Mouse (Mus musculus): ENCODE results near the gene Tbc1d5. TPM values are rescaled to one million over a fixed set of nuclear protein-coding genes. Genes with fewer than 3 reads are reported as not detected.

Tbc1d5 gene
- polyA plus RNA-seq, 1 experiment from 2014 or later, result 23.7 TPM

DNA sequence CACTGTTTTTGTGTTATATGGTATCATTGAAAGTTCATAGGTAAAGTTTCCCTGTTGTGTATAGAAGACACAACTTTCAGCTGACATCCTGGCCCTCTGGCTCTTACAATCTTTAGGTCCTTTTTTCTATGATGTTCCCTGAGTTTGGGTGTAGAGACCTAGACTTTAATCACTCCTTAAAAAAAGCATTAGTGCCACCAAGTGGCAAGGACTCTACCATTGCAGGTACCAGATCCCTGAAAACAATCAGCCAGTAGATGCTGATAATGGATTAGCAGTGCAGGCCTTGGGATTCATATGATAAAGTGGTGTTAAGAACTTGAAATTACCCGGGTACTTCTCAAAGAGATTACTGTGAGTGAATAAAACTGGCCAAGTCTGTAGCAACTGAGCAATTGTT, 207.0 kb downstream of the Tbc1d5 start:
- CTCF ChIA-PET, result no interaction called here

DNA sequence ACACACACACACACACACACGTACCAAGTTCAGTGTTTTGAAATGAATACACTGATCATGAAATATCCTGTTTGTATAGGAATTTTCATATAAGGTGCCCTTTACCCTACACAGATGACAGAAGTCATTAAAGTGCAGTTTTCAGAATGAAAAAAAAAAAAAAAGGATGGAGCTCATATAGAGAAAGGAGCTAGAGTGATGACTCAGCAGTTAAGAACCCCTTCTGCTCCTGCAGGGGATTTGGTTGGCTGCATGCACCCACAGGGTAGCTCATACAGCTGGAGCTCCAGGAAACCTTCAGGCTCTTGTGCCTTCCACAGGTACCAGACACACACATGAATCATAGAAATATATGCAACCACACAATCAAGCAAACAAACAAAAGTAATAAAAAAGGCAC, 213.0 kb downstream of the Tbc1d5 start:
- POLR2A ChIA-PET, result interaction anchor here (0.6 kb wide), 1 partner anchor 1452 kb away, joined by 6 read pairs; no protein-coding TSS in a partner anchor
- DNase-seq (ENCODE audit: low read depth, low spot score) (no peak), ATAC-seq (no peak)
- H3K27me3 ChIP-seq, result no peaks in the 10 kb centered on the region
- CTCF ChIA-PET, result interaction anchor here (0.9 kb wide), 1 partner anchor 9 kb away, joined by 3 read pairs; no protein-coding TSS in a partner anchor
- in situ Hi-C loops (cut with MboI; ENCODE audit: low pct_unique_long_range_greater_than_20kb), result loop anchor here (5.0 to 25.0 kb wide), 2 partner anchors 149 to 1004 kb away; no protein-coding TSS in a partner anchor
- TF ChIP-seq CTCF (IDR thresholded peaks at IDR 0.05), result no peak

More for the DNA sequence above, 207.0 kb downstream of the Tbc1d5 start:
- no peak for DNase-seq (ENCODE audit: low read depth, low spot score)
- peak; percentile 52 for TF ChIP-seq CTCF (IDR thresholded peaks at IDR 0.05)
- H3K27me3 ChIP-seq, result no peaks in the 10 kb centered on the region
- in situ Hi-C loops (cut with MboI; ENCODE audit: low pct_unique_long_range_greater_than_20kb), result loop anchor here (25.0 kb wide), 1 partner anchor 1010 kb away; no protein-coding TSS in a partner anchor
- POLR2A ChIA-PET, result no interaction called here
- peak; percentile 35 for ATAC-seq

DNA sequence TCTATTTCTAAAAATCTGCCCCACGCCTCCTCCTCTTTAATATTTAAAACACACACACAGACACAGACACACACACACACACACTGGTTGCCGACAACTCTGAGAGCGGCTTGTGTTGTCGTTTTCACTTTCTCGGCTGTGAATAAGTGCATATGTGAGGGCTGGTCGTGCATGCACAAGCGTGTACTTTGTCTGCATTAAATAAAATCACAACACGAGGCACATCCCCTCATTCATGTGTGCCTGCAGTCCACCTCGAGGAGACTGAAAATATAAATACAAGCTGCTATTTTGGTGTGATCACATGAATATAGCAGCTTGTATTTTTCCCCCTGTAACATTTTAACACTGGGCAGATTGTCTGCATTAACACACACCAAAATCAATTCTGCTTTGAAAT, 224.8 kb downstream of the Tbc1d5 start:
- H3K27me3 ChIP-seq, result no peaks in the 10 kb centered on the region
- DNase-seq (ENCODE audit: low read depth, low spot score) (no peak), ATAC-seq (no peak)
- ChIA-PET POLR2A (no interaction called here), CTCF (no interaction called here)
- in situ Hi-C loops (cut with MboI; ENCODE audit: low pct_unique_long_range_greater_than_20kb), result loop anchor here (25.0 kb wide), 1 partner anchor 992 kb away; no protein-coding TSS in a partner anchor
- TF ChIP-seq CTCF (IDR thresholded peaks at IDR 0.05), result no peak

DNA sequence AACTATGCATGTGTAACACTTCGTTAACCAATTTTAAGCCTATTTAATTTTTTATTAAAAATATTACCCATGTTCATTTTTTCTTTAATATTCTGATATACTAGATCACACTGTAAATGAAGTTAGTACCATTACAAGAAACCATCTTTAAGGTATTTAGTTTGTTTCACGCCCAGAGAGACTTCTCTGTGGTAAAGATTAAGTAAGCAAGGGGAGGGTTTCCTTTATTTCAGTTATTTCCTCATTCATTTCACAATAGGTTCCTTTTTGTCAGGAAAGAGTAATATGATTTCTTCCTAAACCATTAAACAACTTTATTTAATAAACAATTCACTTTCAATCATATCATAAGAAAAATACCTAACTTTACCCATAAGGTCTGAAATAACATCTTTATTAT, 256.8 kb downstream of the Tbc1d5 start:
- TF ChIP-seq CTCF (IDR thresholded peaks at IDR 0.05), result no peak
- POLR2A ChIA-PET, result no interaction called here
- no peak for DNase-seq (ENCODE audit: low read depth, low spot score)
- no peaks in the 10 kb centered on the region for H3K27me3 ChIP-seq
- in situ Hi-C loops (cut with MboI; ENCODE audit: low pct_unique_long_range_greater_than_20kb), result no loop called here
- ATAC-seq, result no peak
- CTCF ChIA-PET, result no interaction called here

DNA sequence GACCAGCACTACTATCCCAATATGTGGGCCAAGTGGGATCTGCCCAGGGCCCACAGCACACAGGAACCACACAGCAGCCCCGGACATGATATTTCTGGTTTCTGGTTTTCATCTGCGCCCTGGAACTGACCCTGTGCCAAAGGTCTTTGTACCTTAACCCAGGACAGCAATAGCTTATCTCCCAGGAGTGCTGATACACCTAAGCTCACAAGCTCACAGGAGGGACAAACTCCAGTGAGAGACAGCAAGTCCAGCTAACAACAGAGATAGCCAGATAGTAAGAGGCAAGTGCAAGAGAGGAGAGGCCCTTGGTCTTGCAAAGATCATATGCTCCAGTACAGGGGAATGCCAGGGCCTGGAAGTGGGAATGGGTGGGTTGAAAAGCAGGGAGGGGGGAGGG, 263.9 kb downstream of the Tbc1d5 start:
- no peak for ATAC-seq
- ChIA-PET POLR2A (interaction anchor here (0.5 kb wide), 1 partner anchor 77 kb away, joined by 3 read pairs; no protein-coding TSS in a partner anchor), CTCF (no interaction called here)
- in situ Hi-C loops (cut with MboI; ENCODE audit: low pct_unique_long_range_greater_than_20kb), result no loop called here
- TF ChIP-seq CTCF (IDR thresholded peaks at IDR 0.05), result no peak
- DNase-seq (ENCODE audit: low read depth, low spot score), result no peak
- H3K27me3 ChIP-seq, result no peaks in the 10 kb centered on the region

DNA sequence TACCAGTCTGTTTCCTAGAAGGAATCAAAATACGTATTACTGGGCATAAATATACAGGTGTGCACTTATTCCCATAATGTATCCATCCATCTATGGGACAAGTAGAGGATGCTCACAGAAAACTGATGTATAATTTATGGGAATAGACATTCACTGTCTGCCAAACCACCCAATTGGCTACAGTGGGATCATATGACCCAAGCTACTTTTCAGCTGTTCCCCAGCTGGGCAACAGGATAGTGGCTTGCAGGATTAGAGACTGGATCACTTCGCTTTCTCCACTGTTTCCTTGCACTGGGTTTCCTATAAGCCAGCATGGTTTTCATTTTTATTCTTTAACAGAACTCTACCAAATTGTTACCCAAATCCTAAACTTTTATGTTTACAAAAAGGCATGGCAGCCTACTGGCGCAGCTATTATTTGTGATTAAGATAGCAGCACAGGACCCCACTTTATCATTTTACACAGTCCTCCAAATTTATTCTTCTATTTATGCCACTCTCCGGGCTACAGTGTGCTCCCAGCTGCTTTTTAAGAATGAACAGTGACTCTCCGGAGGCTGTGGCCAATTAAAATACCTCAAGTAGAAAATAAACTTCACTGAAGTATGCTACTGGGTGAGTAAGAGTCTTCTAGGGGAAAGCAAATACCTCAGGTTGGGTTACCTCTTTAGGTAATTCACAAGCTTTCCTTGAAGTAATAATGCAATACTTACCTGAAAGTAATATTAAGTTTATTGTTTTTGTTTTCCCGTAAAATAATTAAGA, 270.4 kb downstream of the Tbc1d5 start:
- no peak for TF ChIP-seq CTCF (IDR thresholded peaks at IDR 0.05)
- DNase-seq (ENCODE audit: low read depth, low spot score) (no peak), ATAC-seq (peak; percentile 44)
- CTCF ChIA-PET, result no interaction called here
- no peaks in the 10 kb centered on the region for H3K27me3 ChIP-seq
- POLR2A ChIA-PET, result no interaction called here
- in situ Hi-C loops (cut with MboI; ENCODE audit: low pct_unique_long_range_greater_than_20kb), result no loop called here

DNA sequence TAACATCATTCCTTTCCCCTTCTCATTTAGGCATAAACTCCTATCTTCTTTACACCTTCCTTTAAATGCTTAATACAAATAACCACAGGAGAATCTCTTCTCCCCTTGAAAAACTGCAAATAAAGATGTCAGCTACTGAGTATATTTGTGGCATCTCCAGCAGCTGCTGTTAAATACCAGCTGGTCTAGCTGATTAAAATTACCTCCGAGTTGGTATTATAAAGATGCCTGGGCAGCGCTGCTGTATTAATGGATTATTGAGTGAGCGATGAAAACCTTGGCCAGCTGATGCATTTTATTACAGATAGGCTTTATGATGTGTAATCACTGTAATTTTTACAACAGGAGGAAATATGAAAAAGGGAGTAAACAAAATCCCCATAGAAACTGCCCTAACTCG, 271.0 kb downstream of the Tbc1d5 start:
- ChIA-PET POLR2A (no interaction called here), CTCF (no interaction called here)
- no peaks in the 10 kb centered on the region for H3K27me3 ChIP-seq
- DNase-seq (ENCODE audit: low read depth, low spot score) (no peak), ATAC-seq (no peak)
- in situ Hi-C loops (cut with MboI; ENCODE audit: low pct_unique_long_range_greater_than_20kb), result no loop called here
- no peak for TF ChIP-seq CTCF (IDR thresholded peaks at IDR 0.05)

DNA sequence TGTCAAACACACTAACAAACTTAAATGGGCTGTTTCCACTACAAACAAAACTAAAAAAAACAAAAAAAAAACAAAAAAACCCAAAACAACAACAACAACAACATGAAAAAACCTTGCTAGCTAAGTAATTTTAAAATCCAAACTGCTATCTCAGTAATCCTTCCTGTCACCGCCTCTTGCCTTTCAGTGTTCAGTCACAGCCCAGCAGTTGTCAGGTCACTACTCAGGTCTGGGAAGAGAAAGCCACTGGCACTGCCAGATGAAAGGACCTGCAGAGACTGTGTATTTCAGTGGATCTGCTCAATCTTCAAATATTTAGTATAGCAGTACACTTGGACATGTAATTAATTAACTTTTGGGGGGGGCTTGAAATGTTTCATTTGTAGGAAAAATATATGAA, 272.5 kb downstream of the Tbc1d5 start:
- ChIA-PET CTCF (interaction anchor here (1.3 kb wide), 1 partner anchor 8 kb away, joined by 4 read pairs; no protein-coding TSS in a partner anchor), POLR2A (no interaction called here)
- ATAC-seq, result no peak
- in situ Hi-C loops (cut with MboI; ENCODE audit: low pct_unique_long_range_greater_than_20kb), result no loop called here
- no peak for TF ChIP-seq CTCF (IDR thresholded peaks at IDR 0.05)
- no peak for DNase-seq (ENCODE audit: low read depth, low spot score)
- no peaks in the 10 kb centered on the region for H3K27me3 ChIP-seq

DNA sequence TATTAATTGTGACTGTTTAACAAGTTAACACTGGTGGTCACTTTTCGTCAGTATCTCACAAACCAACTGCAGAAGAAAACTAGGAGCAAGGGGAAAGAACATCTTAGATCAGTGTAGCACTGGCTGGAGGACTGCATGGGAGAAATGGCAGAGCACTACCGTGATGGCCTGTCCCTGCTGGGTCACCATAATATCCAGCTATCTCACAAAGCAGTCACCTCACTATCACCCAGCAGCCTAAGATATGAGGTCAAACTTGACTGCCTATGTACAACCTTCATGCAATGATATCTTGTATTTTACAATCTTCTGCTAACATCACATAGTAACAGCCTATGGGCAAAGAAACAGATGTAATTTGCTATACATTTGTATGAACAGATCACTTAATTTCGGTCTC, 274.7 kb downstream of the Tbc1d5 start:
- no peaks in the 10 kb centered on the region for H3K27me3 ChIP-seq
- ATAC-seq (no peak), DNase-seq (ENCODE audit: low read depth, low spot score) (no peak)
- ChIA-PET CTCF (no interaction called here), POLR2A (no interaction called here)
- TF ChIP-seq CTCF (IDR thresholded peaks at IDR 0.05), result no peak
- in situ Hi-C loops (cut with MboI; ENCODE audit: low pct_unique_long_range_greater_than_20kb), result no loop called here

DNA sequence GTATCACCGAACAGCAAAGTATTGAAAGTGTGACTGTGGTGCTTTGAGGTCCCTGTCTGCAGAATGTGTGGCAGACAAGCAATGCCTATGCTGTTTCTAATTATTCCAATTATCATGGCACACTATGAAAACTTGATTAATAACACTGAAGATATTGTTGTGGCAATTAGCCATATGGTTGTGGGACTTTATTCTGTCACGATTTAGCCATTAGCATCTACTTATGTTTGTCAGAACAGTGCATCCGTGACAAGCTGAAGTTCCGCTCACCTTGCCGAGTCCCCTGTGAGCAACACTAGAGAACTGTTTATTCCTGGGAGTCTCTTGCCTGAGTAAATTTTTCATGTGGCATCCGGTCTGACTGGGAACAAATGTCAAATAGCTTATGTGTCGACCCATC, 281.3 kb downstream of the Tbc1d5 start:
- DNase-seq (ENCODE audit: low read depth, low spot score) (no peak), ATAC-seq (no peak)
- in situ Hi-C loops (cut with MboI; ENCODE audit: low pct_unique_long_range_greater_than_20kb), result no loop called here
- TF ChIP-seq CTCF (IDR thresholded peaks at IDR 0.05), result no peak
- CTCF ChIA-PET, result interaction anchor here (1.4 to 1.6 kb wide), 2 partner anchors 9 kb away, joined by 3 to 4 read pairs; no protein-coding TSS in a partner anchor
- POLR2A ChIA-PET, result no interaction called here
- no peaks in the 10 kb centered on the region for H3K27me3 ChIP-seq

DNA sequence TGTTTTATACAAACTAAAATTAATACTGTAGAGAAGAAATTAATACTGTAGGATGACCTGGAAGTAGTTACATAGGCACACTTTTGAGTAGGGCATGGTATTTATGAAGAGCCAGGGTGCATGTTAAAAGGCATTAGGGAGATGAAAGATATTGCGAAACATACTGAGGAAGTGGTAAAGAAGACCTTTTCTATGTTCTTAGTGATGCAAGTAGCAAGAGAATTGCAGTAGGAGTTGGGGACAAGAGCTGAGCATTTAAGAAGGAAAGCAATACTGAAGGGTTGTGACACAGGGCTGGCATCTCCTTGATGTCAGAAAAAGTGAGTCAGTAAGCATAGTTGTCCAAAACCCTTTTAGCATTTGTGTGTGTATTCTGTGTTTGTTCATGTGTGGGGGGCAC, 289.7 kb downstream of the Tbc1d5 start:
- DNase-seq (ENCODE audit: low read depth, low spot score), result no peak
- no peak for ATAC-seq
- in situ Hi-C loops (cut with MboI; ENCODE audit: low pct_unique_long_range_greater_than_20kb), result no loop called here
- ChIA-PET CTCF (interaction anchor here (1.3 kb wide), 2 partner anchors 9 to 12 kb away, joined by 3 to 4 read pairs; no protein-coding TSS in a partner anchor), POLR2A (interaction anchor here (0.6 kb wide), 1 partner anchor 99 kb away, joined by 3 read pairs; no protein-coding TSS in a partner anchor)
- no peak for TF ChIP-seq CTCF (IDR thresholded peaks at IDR 0.05)
- no peaks in the 10 kb centered on the region for H3K27me3 ChIP-seq
